Mouse (Mus musculus) C2C12 (cell line): ENCODE data around the gene Rps19. TPM values are rescaled to one million over a fixed set of nuclear protein-coding genes. Genes with fewer than 3 reads are reported as not detected.

Experiments
- H3K27me3 ChIP-seq: one replicate; pipeline ENCODE4 v1.6.1; 2011; ENCODE audit not compliant: control insufficient read depth, insufficient read depth, insufficient read length
- H3K36me3 ChIP-seq: one replicate; pipeline ENCODE4 v1.6.1; 2011; ENCODE audit not compliant: control insufficient read depth, insufficient read depth
- H3K4me3 ChIP-seq: one replicate; pipeline ENCODE4 v1.5.1; 2011; ENCODE audit warnings: mild to moderate bottlenecking, control low read depth; ENCODE audit not compliant: poor library complexity, insufficient read depth, severe bottlenecking
- H3K79me2 ChIP-seq: one replicate; pipeline ENCODE4 v1.6.1; 2011; ENCODE audit not compliant: control insufficient read depth, insufficient read depth
- H3K79me3 ChIP-seq: one replicate; pipeline ENCODE4 v1.6.1; 2011; ENCODE audit warnings: low read depth, control low read depth
- H3ac ChIP-seq: one replicate; pipeline ENCODE3; 2011; ENCODE audit warnings: low read depth; ENCODE audit not compliant: control insufficient read depth, insufficient read length
- CEBPB ChIP-seq: IDR thresholded peaks from one replicate; pipeline ENCODE4 v1.6.1; 2011; ENCODE audit warnings: low read depth, mild to moderate bottlenecking, control low read depth, moderate library complexity
- CTCF ChIP-seq: IDR thresholded peaks from one replicate; pipeline ENCODE4 v1.5.1; 2011; ENCODE audit not compliant: control insufficient read depth, insufficient read depth, insufficient read length
- FOSL1 ChIP-seq: IDR thresholded peaks from one replicate; pipeline ENCODE4 v1.8.0; 2011; ENCODE audit warnings: mild to moderate bottlenecking, low read length; ENCODE audit not compliant: poor library complexity, insufficient read depth, severe bottlenecking
- MAX ChIP-seq: IDR thresholded peaks from one replicate; pipeline ENCODE4 v1.6.1; 2011; ENCODE audit warnings: mild to moderate bottlenecking, control low read depth
- MYOD1 ChIP-seq: IDR thresholded peaks from one replicate; pipeline ENCODE4 v1.6.1; 2011; ENCODE audit warnings: low read depth; ENCODE audit not compliant: control insufficient read depth, insufficient read length
- MYOG ChIP-seq: IDR thresholded peaks from one replicate; pipeline ENCODE4 v1.6.1; 2011; ENCODE audit not compliant: control insufficient read depth, insufficient read length; ENCODE audit errors: extremely low read depth
- USF1 ChIP-seq: IDR thresholded peaks from one replicate; pipeline ENCODE4 v1.6.1; 2011; ENCODE audit warnings: low read depth, mild to moderate bottlenecking, control low read depth, moderate library complexity
- polyA plus RNA-seq: library from polyadenylated mRNA; unstranded; fragments of >200 nt; fragmentation: generic; extraction: Trizol; gene quantifications from one replicate; pipeline ENCODE4 v1.2.1, GENCODE M21; 2012; ENCODE audit warnings: missing spikeins

Gene Rps19
- polyA plus RNA-seq, 1 experiment = 3,185 TPM

DNA sequence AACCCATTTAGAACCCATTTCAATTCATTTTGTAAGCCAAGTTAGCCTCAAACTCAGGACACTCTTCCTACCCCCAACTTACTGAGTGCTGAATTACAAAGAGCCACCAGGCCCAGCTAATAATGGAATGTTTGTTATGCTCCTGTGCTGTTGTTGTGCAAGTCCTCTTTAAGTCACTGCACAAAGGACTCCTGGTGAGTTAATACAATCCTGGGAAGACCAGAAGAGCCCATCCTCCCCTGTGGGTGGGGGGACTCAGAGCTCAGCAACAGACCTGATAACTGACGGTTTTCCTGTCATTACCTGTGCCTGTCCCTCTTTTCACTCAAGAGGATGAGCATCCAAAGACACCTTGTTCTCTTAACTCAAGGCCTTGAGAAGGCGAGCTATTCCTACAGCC lies 4.6 kb upstream of the Rps19 start:
- Histone ChIP-seq H3K79me2 (peaks cover 2% of the 10 kb centered on the region), H3K79me3 (no peaks in the 10 kb centered on the region), H3K27me3 (peaks cover 17% of the 10 kb centered on the region), H3K36me3 (no peaks in the 10 kb centered on the region), H3K4me3 (no peak overlapping the region), H3ac (no peak overlapping the region)
- TF ChIP-seq CEBPB (no peak), MYOG (no peak), CTCF (no peak), MAX (no peak), FOSL1 (no peak), USF1 (no peak), MYOD1 (no peak)

DNA sequence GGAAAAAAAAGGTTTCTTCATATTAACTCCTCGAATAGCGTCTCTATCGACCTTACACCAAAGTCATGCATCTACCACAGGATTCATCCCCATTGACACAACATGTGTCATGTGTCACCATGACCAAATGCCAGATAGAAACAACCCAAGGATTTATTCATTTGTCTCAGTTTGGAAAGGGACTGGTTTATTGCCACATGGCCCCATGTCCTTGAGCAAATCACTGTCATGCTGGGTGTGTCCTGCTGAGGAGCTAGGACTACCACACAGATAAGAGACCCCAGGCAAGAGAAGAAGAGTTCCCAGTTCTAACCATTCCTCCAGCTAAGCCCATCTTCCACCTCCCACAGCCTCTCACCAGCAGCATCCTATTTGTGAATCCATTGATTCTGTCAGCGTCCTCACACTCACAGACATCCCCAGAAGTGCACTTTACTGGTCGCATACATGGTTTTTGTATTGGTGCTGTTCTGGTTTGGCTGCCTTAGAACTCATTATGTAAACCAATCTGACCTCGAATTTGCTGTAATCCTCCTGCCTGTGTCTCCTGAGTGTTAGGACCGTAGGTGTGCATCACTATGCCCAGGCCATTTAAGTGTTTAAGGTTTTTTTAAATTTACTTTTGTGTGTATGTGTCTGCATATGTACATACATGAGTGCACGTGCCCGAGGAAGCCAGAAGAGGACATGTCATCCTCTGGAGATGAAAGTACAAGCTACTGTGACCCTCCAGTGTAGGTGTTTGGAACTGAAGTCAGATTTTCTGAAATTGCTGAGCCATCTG lies 1.6 kb upstream of the Rps19 start:
- H3K27me3 ChIP-seq = no peaks in the 10 kb centered on the region
- H3K79me3 ChIP-seq = peaks cover 30% of the 10 kb centered on the region
- no peak overlapping the region for H3ac ChIP-seq
- no peak for TF ChIP-seq MYOD1
- no peak for TF ChIP-seq CEBPB
- TF ChIP-seq CTCF = no peak
- no peak overlapping the region for H3K4me3 ChIP-seq
- H3K36me3 ChIP-seq = peaks cover 28% of the 10 kb centered on the region
- peaks cover 32% of the 10 kb centered on the region for H3K79me2 ChIP-seq

DNA sequence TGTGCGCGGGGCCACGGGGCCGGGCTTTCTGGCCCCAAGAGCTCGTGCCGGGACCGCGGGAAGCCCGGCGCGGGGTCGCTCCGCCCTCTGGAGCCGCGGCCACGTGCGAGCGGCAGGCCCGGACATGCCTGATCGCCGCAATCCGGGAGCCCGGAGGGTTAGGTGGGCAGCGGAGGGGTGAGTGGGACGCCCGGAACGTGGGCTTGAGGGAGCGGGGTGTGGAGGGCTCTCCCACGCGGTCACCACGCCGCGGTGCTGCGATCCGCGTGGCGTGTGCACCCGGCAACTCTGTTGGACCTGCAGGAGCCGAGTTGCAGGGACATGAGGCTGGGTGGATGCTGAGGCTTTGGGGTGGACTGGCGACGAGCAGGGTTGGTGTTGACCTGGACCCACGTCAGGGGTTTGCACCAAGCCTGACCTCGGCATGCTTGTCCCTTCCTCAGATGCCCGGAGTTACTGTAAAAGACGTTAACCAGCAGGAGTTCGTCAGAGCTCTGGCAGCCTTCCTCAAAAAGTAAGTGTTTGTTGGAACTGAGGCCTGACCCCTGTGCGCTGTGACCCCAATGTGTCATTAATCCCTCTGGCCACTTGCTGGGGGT lies 621 bp downstream of the Rps19 start:
- no peaks in the 10 kb centered on the region for H3K27me3 ChIP-seq
- TF ChIP-seq USF1 (no peak), MYOG (no peak), FOSL1 (no peak), MAX (peak; percentile 59), CEBPB (no peak), CTCF (no peak), MYOD1 (no peak)
- peak overlapping the region; percentile 81 for H3ac ChIP-seq
- peaks cover 49% of the 10 kb centered on the region for H3K36me3 ChIP-seq
- H3K4me3 ChIP-seq = peak overlapping the region; percentile 93
- peaks cover 38% of the 10 kb centered on the region for H3K79me3 ChIP-seq
- H3K79me2 ChIP-seq = peaks cover 50% of the 10 kb centered on the region

DNA sequence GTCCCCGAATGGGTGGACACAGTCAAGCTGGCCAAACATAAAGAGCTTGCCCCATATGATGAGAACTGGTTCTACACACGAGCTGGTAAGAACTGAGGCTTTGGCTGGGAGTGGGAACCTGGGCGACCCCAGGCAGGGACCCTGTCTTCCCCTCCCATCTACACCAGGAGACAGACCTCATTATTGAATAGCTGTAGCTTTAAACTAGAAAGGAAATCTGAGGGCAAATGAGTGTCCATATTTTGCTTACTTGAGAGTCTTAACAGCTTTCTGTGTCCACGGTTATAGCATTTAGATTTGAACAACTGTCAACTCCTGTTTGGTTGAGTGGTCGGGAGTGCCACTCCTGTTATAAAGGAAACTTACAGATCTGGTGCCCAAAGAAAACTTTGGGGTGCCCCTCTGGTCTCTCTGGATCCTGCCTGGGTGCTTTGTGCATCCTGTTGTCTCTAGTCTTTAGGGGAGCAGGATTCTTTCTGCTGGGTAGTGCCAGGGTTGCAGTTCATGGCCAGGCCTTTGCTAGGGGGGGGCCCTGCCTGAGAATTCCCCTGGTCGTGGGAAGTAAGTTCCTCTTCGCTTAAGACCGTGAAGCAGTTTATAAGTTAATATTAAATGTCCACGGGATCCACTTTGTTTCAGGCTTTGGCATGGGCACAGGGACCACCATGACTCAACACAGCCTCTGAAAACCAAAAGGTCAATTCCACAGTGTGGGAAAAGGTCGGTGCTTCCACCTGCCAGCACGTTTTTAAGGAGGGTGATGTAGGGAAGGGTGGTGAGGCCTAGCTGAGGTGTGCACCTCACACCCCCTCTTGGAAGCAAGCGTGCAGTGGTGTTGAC lies 1.5 kb downstream of the Rps19 start:
- Histone ChIP-seq H3K4me3 (peak overlapping the region; percentile 93), H3ac (peak overlapping the region; percentile 64), H3K79me2 (peaks cover 50% of the 10 kb centered on the region), H3K79me3 (peaks cover 38% of the 10 kb centered on the region), H3K27me3 (no peaks in the 10 kb centered on the region), H3K36me3 (peaks cover 58% of the 10 kb centered on the region)
- no peak for TF ChIP-seq CEBPB
- no peak for TF ChIP-seq FOSL1
- TF ChIP-seq MYOG = no peak
- no peak for TF ChIP-seq USF1
- no peak for TF ChIP-seq CTCF
- TF ChIP-seq MYOD1 = no peak
- no peak for TF ChIP-seq MAX

DNA sequence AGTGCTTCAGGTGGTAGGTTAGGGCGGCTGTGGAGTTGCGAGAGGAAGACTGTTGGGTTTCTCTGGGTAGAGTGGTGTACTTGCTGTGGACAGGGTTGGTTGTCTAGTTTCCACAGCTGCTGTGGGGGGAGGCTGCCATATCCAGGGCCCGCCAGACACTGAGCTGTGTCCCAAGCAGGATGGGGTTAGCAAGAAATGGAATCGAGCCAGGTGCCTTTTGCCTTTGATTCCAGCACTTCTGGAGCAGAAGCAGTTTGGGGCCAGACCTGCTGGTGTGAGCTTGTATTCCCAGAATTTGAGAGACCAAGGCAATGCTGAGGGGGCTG lies 2.1 kb downstream of the Rps19 start:
- H3K79me3 ChIP-seq = peaks cover 38% of the 10 kb centered on the region
- no peaks in the 10 kb centered on the region for H3K27me3 ChIP-seq
- peaks cover 64% of the 10 kb centered on the region for H3K36me3 ChIP-seq
- peaks cover 50% of the 10 kb centered on the region for H3K79me2 ChIP-seq
- H3ac ChIP-seq = peak overlapping the region; percentile 64
- H3K4me3 ChIP-seq = peak overlapping the region; percentile 93
- TF ChIP-seq FOSL1 (no peak), MAX (no peak)
